ENCODE assay signal across 29 mouse cellular contexts in genomic region chr12:32351874-32352273, GRCm38 (mm10). TPM values are rescaled to one million over a fixed set of nuclear protein-coding genes. Genes with fewer than 3 reads are reported as not detected.
DNase-seq lines count a peak whose midpoint lies in the region; ATAC-seq and TF ChIP-seq lines count a peak whose summit lies in the region.
"Had no signal": no experiment of that assay in that cellular context is flagged by ENCODE, and none has a peak within 500 bp of the region (broad histone marks: within the 10 kb centered on the region; RNA-seq: fewer than 3 reads in every experiment).

No protein-coding gene starts in this region.

- no peak for TF ChIP-seq EP300 in lung, postnatal 0 days (IDR thresholded peaks at IDR 0.05)

- no peaks in the 10 kb centered on the region for H3K27me3 ChIP-seq in liver, embryonic 13.5 days
- no peaks in the 10 kb centered on the region for H3K27me3 ChIP-seq in lung, postnatal 0 days (replicated peaks; ENCODE audit: insufficient read depth, low read length)
- no peaks in the 10 kb centered on the region for H3K27me3 ChIP-seq in hindbrain, embryonic 10.5 days (ENCODE audit: insufficient read depth, poor library complexity, severe bottlenecking)
- H3K27me3 ChIP-seq: embryonic facial prominence, embryonic 12.5 days; hindbrain, embryonic 12.5 days; intestine, embryonic 15.5 days; midbrain, embryonic 15.5 days; neural tube, embryonic 15.5 days had no signal

- H3K27ac ChIP-seq in liver, embryonic 13.5 days, result no peak overlapping the region; the same call in 1 of the 2 replicates
- no peak overlapping the region for H3K27ac ChIP-seq in lung, postnatal 0 days (ENCODE audit: low read length)
- H3K27ac ChIP-seq in hindbrain, embryonic 10.5 days, result no peak overlapping the region
- H3K27ac ChIP-seq: embryonic facial prominence, embryonic 12.5 days; hindbrain, embryonic 12.5 days; hindbrain, postnatal 0 days; intestine, embryonic 15.5 days; midbrain, embryonic 15.5 days; neural tube, embryonic 15.5 days had no signal

- H3K4me2 ChIP-seq in liver, embryonic 13.5 days, result peak overlapping the region; percentile 26; the same call in 1 of the 2 replicates
- H3K4me2 ChIP-seq in lung, postnatal 0 days (replicated peaks; ENCODE audit: low read depth, low read length), result no peak overlapping the region
- H3K4me2 ChIP-seq: embryonic facial prominence, embryonic 12.5 days; hindbrain, embryonic 12.5 days; intestine, embryonic 15.5 days; midbrain, embryonic 15.5 days; neural tube, embryonic 15.5 days had no signal

- H3K9ac ChIP-seq in liver, embryonic 13.5 days, result no peak overlapping the region
- H3K9ac ChIP-seq in lung, postnatal 0 days (replicated peaks; ENCODE audit: low read depth), result no peak overlapping the region
- H3K9ac ChIP-seq: embryonic facial prominence, embryonic 12.5 days; hindbrain, embryonic 12.5 days; intestine, embryonic 15.5 days; midbrain, embryonic 15.5 days; neural tube, embryonic 15.5 days had no signal

- no peak for TF ChIP-seq CTCF in lung, postnatal 0 days (IDR thresholded peaks at IDR 0.05)

- WGBS in liver, embryonic 13.5 days (ENCODE audit: insufficient replicate concordance), result 28% methylated on average over 1 of the region's 1 CpGs
- 72% methylated on average over 1 of the region's 1 CpGs for WGBS in lung, postnatal 0 days
- 92% methylated on average over 1 of the region's 1 CpGs for WGBS in hindbrain, embryonic 10.5 days

- H3K36me3 ChIP-seq in liver, embryonic 13.5 days, result no peaks in the 10 kb centered on the region
- no peaks in the 10 kb centered on the region for H3K36me3 ChIP-seq in lung, postnatal 0 days (ENCODE audit: insufficient read depth, low read length)
- H3K36me3 ChIP-seq in hindbrain, embryonic 10.5 days, result no peaks in the 10 kb centered on the region
- H3K36me3 ChIP-seq: embryonic facial prominence, embryonic 12.5 days; hindbrain, embryonic 12.5 days; intestine, embryonic 15.5 days; midbrain, embryonic 15.5 days; neural tube, embryonic 15.5 days had no signal

- no peak overlapping the region for H3K4me3 ChIP-seq in liver, embryonic 13.5 days (replicated peaks)
- H3K4me3 ChIP-seq in lung, postnatal 0 days (ENCODE audit: low read depth, low read length), result no peak overlapping the region
- H3K4me3 ChIP-seq in hindbrain, embryonic 10.5 days, result no peak overlapping the region
- H3K4me3 ChIP-seq: embryonic facial prominence, embryonic 12.5 days; hindbrain, embryonic 12.5 days; intestine, embryonic 15.5 days; midbrain, embryonic 15.5 days; neural tube, embryonic 15.5 days had no signal

- H3K4me1 ChIP-seq in liver, embryonic 13.5 days (replicated peaks), result peaks cover 30% of the 10 kb centered on the region
- no peaks in the 10 kb centered on the region for H3K4me1 ChIP-seq in lung, postnatal 0 days (ENCODE audit: insufficient read depth, low read depth, low read length)
- no peaks in the 10 kb centered on the region for H3K4me1 ChIP-seq in hindbrain, embryonic 10.5 days (replicated peaks)
- H3K4me1 ChIP-seq: embryonic facial prominence, embryonic 12.5 days; hindbrain, embryonic 12.5 days; intestine, embryonic 15.5 days; midbrain, embryonic 15.5 days; neural tube, embryonic 15.5 days had no signal

- peaks cover 3% of the 10 kb centered on the region; the same call in 1 of the 2 replicates for H3K9me3 ChIP-seq in liver, embryonic 13.5 days (replicated peaks)
- no peaks in the 10 kb centered on the region for H3K9me3 ChIP-seq in lung, postnatal 0 days (ENCODE audit: low read length)
- peaks cover 7% of the 10 kb centered on the region for H3K9me3 ChIP-seq in hindbrain, embryonic 10.5 days
- H3K9me3 ChIP-seq: embryonic facial prominence, embryonic 12.5 days; intestine, embryonic 15.5 days; midbrain, embryonic 15.5 days; neural tube, embryonic 15.5 days had no signal

- peak; percentile 74 for ATAC-seq in erythroblast, adult 5-6 weeks (replicated peaks; ENCODE audit: low FRiP score, poor library complexity, severe bottlenecking)
- ATAC-seq in liver, embryonic 13.5 days (ENCODE audit: low read depth), result peak; percentile 93
- ATAC-seq in megakaryocyte progenitor cell, adult 5-6 weeks (replicated peaks; ENCODE audit: poor library complexity), result peak; percentile 93
- no peak for ATAC-seq in lung, postnatal 0 days
- ATAC-seq: forebrain, embryonic 16.5 days; hindbrain, postnatal 0 days; intestine, embryonic 15.5 days; midbrain, embryonic 15.5 days had no signal

- DNase-seq in c-Kit-negative CD71-positive TER-119-positive erythroid progenitor cells, embryonic 14.5 days (ENCODE audit: low read depth, low spot score), result peak; percentile 35
- peak; percentile 52 for DNase-seq in liver, embryonic 13.5 days
- no peak for DNase-seq in ovary, adult 18-20 months (ENCODE audit: low spot score)
- DNase-seq in lung, postnatal 0 days (ENCODE audit: low spot score), result no peak
- no peak for DNase-seq in hindbrain, embryonic 10.5 days (ENCODE audit: low spot score)
- DNase-seq in frontal cortex, adult 2 months (ENCODE audit: extremely low spot score in 1 of 2, low spot score in 1 of 2), result no peak
- DNase-seq: adrenal gland, adult 2 months; adrenal gland, postnatal 36 days; cerebellum, adult 11 months; cerebellum, adult 9-10 months; cerebellum, postnatal 36 days; embryo, embryonic 11 days; heart, postnatal 14 days; kidney, adult 9 months; kidney, postnatal 10 days; lung, postnatal 4 days; right cerebral cortex, adult 18-20 months; spleen, adult 18-20 months; thymus, adult 18-20 months; thymus, postnatal 25 days had no signal

RNA-seq across cellular contexts. Expression of gene Ccdc71l, which starts 26.6 kb away (rescaled TPM):
- total RNA-seq in erythroblast, adult 5-6 weeks (2015; ENCODE audit: low replicate concordance), result 103 and 130 TPM in 2 replicates
- 160 and 171 TPM in 2 replicates for total RNA-seq in erythroblast, adult 5-6 weeks (2017; ENCODE audit: low replicate concordance)
- 4.2 and 4.6 TPM in 2 replicates for polyA plus RNA-seq in liver, embryonic 13.5 days (2015; fragmentation: Nextera tagmentation; extraction: Ambion mirVana)
- total RNA-seq in megakaryocyte progenitor cell, adult 5-6 weeks (2015), result 14.3 and 16.4 TPM in 2 replicates
- total RNA-seq in megakaryocyte progenitor cell, adult 5-6 weeks (2017), result 16.3 and 17.3 TPM in 2 replicates
- polyA plus RNA-seq in lung, postnatal 0 days (2015; fragmentation: Nextera tagmentation; extraction: Ambion mirVana), result 4.8 and 4.9 TPM in 2 replicates
- 2.6 and 3.0 TPM in 2 replicates for polyA plus RNA-seq in hindbrain, embryonic 10.5 days (2016; fragmentation: Nextera tagmentation; extraction: Ambion mirVana)
- polyA plus RNA-seq in frontal cortex, adult 2 months (2012; rRNA removed), result 8.1 and 8.7 TPM in 2 replicates

Comparison
In these comparisons a context has a peak if more than half of its experiments do, and no peak if none do; other contexts are left out.
1. DNase-seq: peak in c-Kit-negative CD71-positive TER-119-positive erythroid progenitor cells, embryonic 14.5 days (single experiment) and liver, embryonic 13.5 days (single experiment); none in ovary, adult 18-20 months (single experiment), lung, postnatal 0 days (single experiment), hindbrain, embryonic 10.5 days (single experiment) and frontal cortex, adult 2 months (0 of 2).